Mouse (Mus musculus) neural tube, embryonic 14.5 days (tissue): Measurements from ENCODE around the gene Fam120a. TPM values are rescaled to one million over a fixed set of nuclear protein-coding genes. Genes with fewer than 3 reads are reported as not detected.

Experiments used
- ATAC-seq: fragments of 200-750 bp; cut with Nextera tagmentation; 2 replicates; pipeline ENCODE4 v1.8.0; 2017; ENCODE audit warnings: low read depth, mild to moderate bottlenecking, moderate TSS enrichment, moderate library complexity
- H3K27ac ChIP-seq: fragments of 300-500 bp; sonication (generic); 2 replicates; pipeline ENCODE4 v1.5.1; 2014; ENCODE audit warnings: low read depth, mild to moderate bottlenecking, control low read depth, low read length, moderate library complexity, mixed read lengths
- H3K27me3 ChIP-seq: fragments of 300-500 bp; sonication (generic); 2 replicates; pipeline ENCODE4 v1.6.1; 2014; ENCODE audit warnings: low read length; ENCODE audit not compliant: control insufficient read depth, insufficient read depth
- H3K36me3 ChIP-seq: fragments of 300-500 bp; sonication (generic); 2 replicates; pipeline ENCODE4 v1.6.1; 2014; ENCODE audit warnings: low read length, mixed read lengths; ENCODE audit not compliant: control insufficient read depth, insufficient read depth
- H3K4me1 ChIP-seq: fragments of 300-500 bp; sonication (generic); 2 replicates; pipeline ENCODE4 v1.6.1; 2014; ENCODE audit warnings: low read length; ENCODE audit not compliant: control insufficient read depth, insufficient read depth
- H3K4me2 ChIP-seq: fragments of 300-500 bp; sonication (generic); 2 replicates; pipeline ENCODE4 v1.6.1; 2014; ENCODE audit warnings: mild to moderate bottlenecking, low read depth, low read length, control low read depth
- H3K4me3 ChIP-seq: fragments of 300-500 bp; sonication (generic); 2 replicates; pipeline ENCODE4 v1.5.1; 2014; ENCODE audit warnings: low read depth, low read length, control low read depth, mixed read lengths
- H3K9ac ChIP-seq: fragments of 300-500 bp; sonication (generic); replicated peaks from 2 replicates; pipeline ENCODE4 v1.6.1; 2014; ENCODE audit warnings: low read depth, mild to moderate bottlenecking, control low read depth, low read length, mixed read lengths
- H3K9me3 ChIP-seq: fragments of 300-500 bp; sonication (generic); 2 replicates; pipeline ENCODE4 v1.6.1; 2016; ENCODE audit warnings: low read length; ENCODE audit not compliant: control insufficient read depth
- WGBS: fragments of 180-500 bp; shearing (Covaris S2); extraction: QIAGEN DNeasy Blood & Tissue Kit; methylation state at CpG from one replicate; pipeline ENCODE4 v1.1.7; 2014; 5-methylcytosine and 5-hydroxymethylcytosine counted together
- polyA plus RNA-seq: library from polyadenylated mRNA; unstranded; fragments of >200 nt; fragmentation: Nextera tagmentation; extraction: Ambion mirVana; gene quantifications from 2 replicates; pipeline ENCODE4 v1.2.1, GENCODE M21; 2014

Gene Fam120a
- polyA plus RNA-seq, 1 experiment from 2014 or later = 16.5 TPM

DNA sequence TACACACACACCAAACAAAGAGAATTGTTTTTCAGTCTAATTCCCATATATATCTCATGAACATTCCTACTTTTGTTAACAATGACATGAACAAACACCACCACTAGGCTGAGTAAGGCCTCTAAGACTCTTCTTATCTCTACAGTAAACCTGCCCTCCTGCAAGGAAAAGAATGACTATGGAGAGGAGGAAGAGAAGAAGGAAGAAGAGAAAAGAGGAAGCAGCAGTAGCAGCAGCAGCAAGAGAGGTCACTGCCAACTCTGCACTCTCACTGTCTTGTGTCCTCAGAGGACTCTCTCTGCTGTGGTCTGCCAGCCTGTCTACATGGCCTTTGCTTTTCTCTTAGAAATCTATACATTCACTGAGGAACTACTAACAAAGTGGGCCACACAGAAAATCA is 36.1 kb downstream of the Fam120a start:
- no peak overlapping the region for H3K4me2 ChIP-seq
- H3K27me3 ChIP-seq = no peaks in the 10 kb centered on the region
- H3K9me3 ChIP-seq = no peaks in the 10 kb centered on the region
- H3K36me3 ChIP-seq = peaks cover 24% of the 10 kb centered on the region
- no peak overlapping the region for H3K27ac ChIP-seq
- H3K4me3 ChIP-seq = no peak overlapping the region
- H3K9ac ChIP-seq = no peak overlapping the region
- no peak for ATAC-seq
- H3K4me1 ChIP-seq = no peaks in the 10 kb centered on the region

DNA sequence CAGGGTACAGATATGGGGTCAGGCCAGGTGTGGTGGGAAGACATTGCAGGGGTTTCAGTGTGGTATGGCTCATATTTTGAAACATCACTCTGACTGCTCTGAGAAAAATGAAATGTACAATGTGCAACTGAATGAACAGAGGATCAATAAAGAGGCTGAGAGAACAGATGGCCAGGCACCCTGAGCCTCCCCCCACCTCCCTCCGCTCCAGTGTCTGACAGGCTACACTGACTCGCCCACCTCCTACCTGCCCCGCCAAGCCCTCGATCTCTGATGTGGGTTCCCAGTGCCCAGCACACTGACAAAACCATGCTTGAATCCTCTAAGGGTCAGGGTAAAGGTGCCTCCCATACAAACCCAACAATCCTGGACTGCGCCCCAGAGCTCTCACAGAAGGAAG is 36.6 kb downstream of the Fam120a start:
- ATAC-seq = no peak
- no peaks in the 10 kb centered on the region for H3K9me3 ChIP-seq
- no peak overlapping the region for H3K4me3 ChIP-seq
- no peak overlapping the region for H3K9ac ChIP-seq
- H3K4me1 ChIP-seq = no peaks in the 10 kb centered on the region
- 93% methylated on average over 5 of the region's 5 CpGs for WGBS
- H3K27ac ChIP-seq = no peak overlapping the region
- H3K4me2 ChIP-seq = no peak overlapping the region
- H3K36me3 ChIP-seq = peaks cover 27% of the 10 kb centered on the region
- no peaks in the 10 kb centered on the region for H3K27me3 ChIP-seq

DNA sequence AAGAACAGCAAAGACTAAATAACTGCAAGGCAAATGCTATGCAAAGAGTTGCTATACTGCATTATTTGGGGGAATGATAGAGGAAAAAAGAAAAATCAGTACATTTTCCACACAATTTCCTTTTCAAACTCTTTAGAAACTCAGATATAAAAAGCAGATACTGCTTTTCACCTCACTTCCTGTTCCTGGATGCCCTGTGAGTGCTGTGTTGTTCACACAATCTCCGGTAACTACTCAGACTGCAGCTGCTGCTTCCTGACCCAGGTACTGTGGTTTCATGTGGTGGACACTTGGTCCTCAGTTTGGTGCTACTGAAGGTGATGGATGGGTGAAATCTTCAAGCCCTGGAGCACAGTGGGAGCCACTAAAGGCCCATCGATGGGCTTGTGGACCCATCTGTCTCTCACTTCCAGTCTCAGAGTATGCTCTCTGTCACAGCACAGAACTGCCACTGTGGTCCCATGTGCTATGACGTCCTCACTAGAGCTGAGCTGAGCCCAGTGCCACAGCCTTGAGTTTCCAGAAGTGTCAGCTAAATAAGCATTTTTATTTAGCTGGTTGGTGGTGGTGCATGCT is 38.2 kb downstream of the Fam120a start:
- no peaks in the 10 kb centered on the region for H3K9me3 ChIP-seq
- H3K4me1 ChIP-seq = no peaks in the 10 kb centered on the region
- peaks cover 29% of the 10 kb centered on the region for H3K36me3 ChIP-seq
- ATAC-seq = no peak
- no peaks in the 10 kb centered on the region for H3K27me3 ChIP-seq
- H3K9ac ChIP-seq = no peak overlapping the region
- H3K4me3 ChIP-seq = no peak overlapping the region
- H3K27ac ChIP-seq = no peak overlapping the region
- 83% methylated on average over 3 of the region's 3 CpGs for WGBS
- no peak overlapping the region for H3K4me2 ChIP-seq

DNA sequence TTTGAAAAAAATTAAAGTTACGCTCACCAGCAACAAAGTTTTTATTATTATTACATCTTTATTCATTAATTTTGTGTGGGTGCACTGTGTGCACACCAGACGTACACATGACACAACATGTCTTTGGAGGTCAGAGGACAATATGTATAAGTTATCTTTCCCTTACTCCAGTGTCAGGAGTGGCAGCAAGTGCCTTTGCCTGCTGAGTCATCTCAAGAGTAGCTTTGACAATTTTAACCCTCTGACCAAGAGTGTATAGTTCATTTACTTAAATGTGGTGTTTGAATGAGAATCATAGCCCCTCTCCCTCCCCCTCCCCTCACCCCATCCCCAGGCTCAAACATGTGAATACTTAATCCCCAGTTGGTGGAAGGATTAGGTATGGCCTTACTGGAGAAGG is 40.2 kb downstream of the Fam120a start:
- Histone ChIP-seq H3K27ac (no peak overlapping the region), H3K27me3 (no peaks in the 10 kb centered on the region), H3K4me1 (no peaks in the 10 kb centered on the region), H3K4me2 (no peak overlapping the region), H3K9ac (no peak overlapping the region), H3K36me3 (peaks cover 24% of the 10 kb centered on the region), H3K9me3 (no peaks in the 10 kb centered on the region), H3K4me3 (no peak overlapping the region)
- WGBS = 96% methylated on average over 2 of the region's 2 CpGs
- no peak for ATAC-seq

DNA sequence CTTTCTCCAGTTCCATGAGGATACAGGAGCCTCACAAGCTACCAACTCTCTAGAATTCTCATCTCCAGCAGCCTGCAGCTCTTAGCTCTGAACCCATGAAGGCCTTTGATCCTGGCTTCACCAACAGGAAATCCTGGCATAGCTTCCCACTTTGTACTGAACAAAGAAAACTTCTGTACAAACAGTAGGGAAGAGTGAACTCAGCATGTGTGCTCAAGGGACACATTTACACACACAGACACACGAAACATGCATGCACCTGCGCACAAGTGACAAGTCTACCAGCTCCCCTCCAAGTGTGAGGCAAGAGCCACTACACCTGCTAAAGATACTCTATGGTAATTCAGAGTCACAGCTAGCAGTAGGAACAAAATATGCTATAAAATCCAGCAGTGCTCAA is 45.1 kb downstream of the Fam120a start:
- no peak overlapping the region for H3K4me2 ChIP-seq
- ATAC-seq = no peak
- no peaks in the 10 kb centered on the region for H3K4me1 ChIP-seq
- H3K36me3 ChIP-seq = peaks cover 20% of the 10 kb centered on the region
- 66% methylated on average over 2 of the region's 2 CpGs for WGBS
- H3K27ac ChIP-seq = 0 out of 2 replicates have a peak overlapping the region, but pooled peaks have one; percentile 10
- no peak overlapping the region for H3K4me3 ChIP-seq
- H3K27me3 ChIP-seq = no peaks in the 10 kb centered on the region
- no peaks in the 10 kb centered on the region for H3K9me3 ChIP-seq
- no peak overlapping the region for H3K9ac ChIP-seq

DNA sequence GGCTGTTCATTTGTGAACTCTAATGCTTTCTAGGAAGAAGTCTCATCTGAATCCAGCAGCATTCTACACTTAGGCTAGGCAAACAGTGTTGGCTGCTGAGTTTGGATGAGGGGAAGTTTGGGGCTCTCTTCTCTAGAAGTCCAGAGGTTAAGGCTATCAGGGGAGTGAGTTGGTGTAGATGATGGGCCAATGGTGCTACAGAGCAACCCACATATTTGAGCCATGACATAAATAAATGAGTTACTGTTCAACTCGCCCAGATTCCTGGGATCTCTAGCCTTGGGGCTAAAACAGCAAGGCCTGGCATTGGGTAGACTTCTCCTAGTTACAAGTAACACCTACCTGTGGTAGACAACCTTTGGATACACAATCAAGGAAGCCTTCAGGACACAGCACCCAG is 46.6 kb downstream of the Fam120a start:
- WGBS = 96% methylated on average over 1 of the region's 1 CpGs
- no peaks in the 10 kb centered on the region for H3K27me3 ChIP-seq
- no peak overlapping the region for H3K27ac ChIP-seq
- H3K4me3 ChIP-seq = no peak overlapping the region
- no peak overlapping the region for H3K4me2 ChIP-seq
- ATAC-seq = no peak
- H3K36me3 ChIP-seq = peaks cover 18% of the 10 kb centered on the region
- no peaks in the 10 kb centered on the region for H3K4me1 ChIP-seq
- H3K9me3 ChIP-seq = no peaks in the 10 kb centered on the region
- no peak overlapping the region for H3K9ac ChIP-seq

DNA sequence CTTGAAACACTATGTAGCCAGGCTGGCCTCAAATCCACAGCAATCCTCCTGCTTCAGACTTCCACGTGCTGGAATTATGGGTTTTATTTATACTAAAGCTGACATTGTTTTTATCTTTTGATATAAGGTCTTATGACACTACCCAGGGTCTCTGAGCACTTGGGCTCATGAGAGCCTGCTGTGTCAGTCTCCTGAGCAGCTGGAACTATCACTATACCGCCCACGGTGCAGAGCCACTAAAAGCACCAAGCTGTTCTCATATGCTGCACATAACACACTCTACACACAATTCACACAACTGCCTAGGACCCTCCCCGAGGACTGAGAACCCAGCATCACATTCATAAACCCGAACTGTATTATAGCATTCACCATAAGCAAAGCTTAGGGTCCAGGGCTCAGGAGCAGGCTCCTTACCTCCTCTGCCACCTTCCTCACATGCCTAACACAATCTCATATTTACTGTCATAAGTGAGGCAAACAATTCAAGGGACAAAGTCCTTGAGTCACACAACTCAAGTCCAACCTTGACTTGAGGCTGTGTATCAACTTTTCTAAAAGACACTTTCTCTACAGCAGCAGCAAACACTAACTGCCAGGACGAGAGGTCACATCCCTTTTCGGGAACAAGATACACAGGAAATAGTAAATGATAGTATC is 47.9 kb downstream of the Fam120a start:
- Histone ChIP-seq H3K36me3 (peaks cover 15% of the 10 kb centered on the region), H3K9ac (no peak overlapping the region), H3K27ac (no peak overlapping the region), H3K4me3 (no peak overlapping the region), H3K4me1 (no peaks in the 10 kb centered on the region), H3K4me2 (no peak overlapping the region), H3K27me3 (no peaks in the 10 kb centered on the region), H3K9me3 (no peaks in the 10 kb centered on the region)
- 91% methylated on average over 7 of the region's 7 CpGs for WGBS
- no peak for ATAC-seq

DNA sequence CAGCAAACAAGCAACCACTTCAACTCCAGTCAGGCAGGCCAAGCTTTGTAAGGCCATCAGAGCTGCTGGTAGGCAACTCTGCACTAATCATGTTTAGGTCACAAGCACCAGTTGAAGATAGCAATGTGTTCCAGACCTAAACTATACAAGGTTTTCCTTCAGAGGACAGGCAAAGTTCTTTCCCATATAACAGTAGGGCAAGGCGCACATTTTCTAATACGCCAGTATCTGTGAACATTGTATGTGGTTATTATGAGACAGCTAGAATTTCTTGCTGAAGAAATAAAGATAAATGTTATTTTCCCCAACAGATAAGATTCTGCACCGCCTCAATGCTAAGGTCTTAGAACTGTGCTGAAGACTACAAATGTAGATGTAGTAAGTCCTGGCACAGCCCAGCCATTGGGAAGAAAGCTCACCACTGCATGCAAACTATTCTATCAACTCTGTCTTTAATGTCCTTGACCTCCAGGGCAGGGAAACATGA is 50.7 kb downstream of the Fam120a start:
- H3K4me2 ChIP-seq = no peak overlapping the region
- no peaks in the 10 kb centered on the region for H3K27me3 ChIP-seq
- peaks cover 26% of the 10 kb centered on the region for H3K36me3 ChIP-seq
- H3K9ac ChIP-seq = no peak overlapping the region
- H3K27ac ChIP-seq = no peak overlapping the region
- ATAC-seq = no peak
- no peak overlapping the region for H3K4me3 ChIP-seq
- no peaks in the 10 kb centered on the region for H3K4me1 ChIP-seq
- WGBS = 97% methylated on average over 3 of the region's 3 CpGs
- no peaks in the 10 kb centered on the region for H3K9me3 ChIP-seq

DNA sequence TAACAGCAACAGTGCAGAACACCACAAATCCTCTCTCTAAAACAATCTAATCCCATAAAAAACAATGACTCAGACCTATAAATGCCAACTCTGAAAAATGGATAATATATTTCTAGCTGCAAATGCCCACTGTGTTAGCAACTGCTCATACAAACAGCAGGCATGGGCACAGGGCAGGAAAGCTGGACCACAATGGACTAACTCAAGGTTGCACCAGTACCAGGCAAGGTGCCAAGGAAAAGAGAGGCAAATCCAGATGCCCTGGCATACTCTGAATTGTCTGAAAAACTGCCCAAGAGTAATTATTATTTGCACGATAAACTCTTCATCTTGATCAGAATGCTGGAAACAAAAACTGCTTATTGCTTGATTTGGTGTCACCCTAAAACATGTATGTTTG is 54.1 kb downstream of the Fam120a start:
- Histone ChIP-seq H3K4me1 (no peaks in the 10 kb centered on the region), H3K27ac (no peak overlapping the region), H3K36me3 (peaks cover 33% of the 10 kb centered on the region), H3K4me2 (no peak overlapping the region), H3K9me3 (no peaks in the 10 kb centered on the region), H3K27me3 (no peaks in the 10 kb centered on the region), H3K4me3 (no peak overlapping the region), H3K9ac (no peak overlapping the region)
- ATAC-seq = no peak
- WGBS = 80% methylated on average over 1 of the region's 1 CpGs
